Mouse (Mus musculus) cerebellum, postnatal 36 days (tissue): ENCODE results near the gene Zfp1.
"Not testable (repeated sequence)": the region's sequence is repeated elsewhere in the genome, so short reads cannot be mapped to it uniquely, and the experiment has no call there.

Experiments
- DNase-seq, 2 experiments: peaks; one replicate each; pipeline ENCODE4 v3.0.0; 2021 to 2022; ENCODE audit warnings: mixed read lengths in 2 of 2

Zfp1 gene

GRCm38 (mm10) chr8:111625694-111626527 is 17.3 kb upstream of the Zfp1 start:
- peak; percentile 81 to 86 for DNase-seq

- peak in 1 of 2 experiments; percentile 22 for DNase-seq
Observed at GRCm38 (mm10) chr8:111626528-111626820, 16.7 kb upstream of the Zfp1 start.

GRCm38 (mm10) chr8:111626933-111627332 is 16.3 kb upstream of the Zfp1 start:
- DNase-seq, result no peak

- no peak for DNase-seq
Observed at GRCm38 (mm10) chr8:111627923-111628322, 15.3 kb upstream of the Zfp1 start.

- DNase-seq, result no peak
Observed at GRCm38 (mm10) chr8:111628401-111628800, 14.8 kb upstream of the Zfp1 start.

- DNase-seq, result no peak
Observed at GRCm38 (mm10) chr8:111628894-111629501, 14.2 kb upstream of the Zfp1 start.

GRCm38 (mm10) chr8:111630105-111630521 is 13.1 kb upstream of the Zfp1 start, which contains the start of gene Ldhd:
Gene Ldhd (minus strand): TSS chr8:111630374.
- DNase-seq, result peak; percentile 75 to 77

- no peak for DNase-seq
Observed at GRCm38 (mm10) chr8:111631589-111631988, 11.6 kb upstream of the Zfp1 start.

- no peak for DNase-seq
Observed at GRCm38 (mm10) chr8:111632976-111633375, 10.2 kb upstream of the Zfp1 start.

- no peak for DNase-seq
Observed at GRCm38 (mm10) chr8:111638086-111638485, 5.1 kb upstream of the Zfp1 start.

GRCm38 (mm10) chr8:111641064-111641463 is 2.1 kb upstream of the Zfp1 start:
- DNase-seq, result no peak

- no peak for DNase-seq
Observed at GRCm38 (mm10) chr8:111642496-111642895, 705 bp upstream of the Zfp1 start.

GRCm38 (mm10) chr8:111642939-111643263 is 300 bp upstream of the Zfp1 start:
- no peak for DNase-seq

- not testable (repeated sequence) for DNase-seq
Observed at GRCm38 (mm10) chr8:111644286-111645051, 1.3 kb downstream of the Zfp1 start.

- DNase-seq, result no peak
Observed at GRCm38 (mm10) chr8:111645715-111646114, 2.5 kb downstream of the Zfp1 start.

GRCm38 (mm10) chr8:111648834-111649233 is 5.6 kb downstream of the Zfp1 start:
- no peak for DNase-seq

- DNase-seq, result no peak
Observed at GRCm38 (mm10) chr8:111650651-111651050, 7.5 kb downstream of the Zfp1 start.

GRCm38 (mm10) chr8:111653524-111653923 is 10.3 kb downstream of the Zfp1 start:
- no peak for DNase-seq

GRCm38 (mm10) chr8:111657312-111657854 is 14.2 kb downstream of the Zfp1 start:
- DNase-seq, result no peak

GRCm38 (mm10) chr8:111658819-111659423 is 15.7 kb downstream of the Zfp1 start:
- no peak for DNase-seq

- DNase-seq, result peak; percentile 79 to 84
Observed at GRCm38 (mm10) chr8:111662473-111662872, 19.3 kb downstream of the Zfp1 start.

GRCm38 (mm10) chr8:111666751-111667150 is 23.6 kb downstream of the Zfp1 start:
- DNase-seq, result no peak

- DNase-seq, result no peak
Observed at GRCm38 (mm10) chr8:111676237-111676636, 33.0 kb downstream of the Zfp1 start.
